Mouse (Mus musculus): ENCODE results near the gene Armc9.
A peak's percentile ranks its signal among the peaks of the same experiment; 100 is the strongest.

Armc9 gene

DNA sequence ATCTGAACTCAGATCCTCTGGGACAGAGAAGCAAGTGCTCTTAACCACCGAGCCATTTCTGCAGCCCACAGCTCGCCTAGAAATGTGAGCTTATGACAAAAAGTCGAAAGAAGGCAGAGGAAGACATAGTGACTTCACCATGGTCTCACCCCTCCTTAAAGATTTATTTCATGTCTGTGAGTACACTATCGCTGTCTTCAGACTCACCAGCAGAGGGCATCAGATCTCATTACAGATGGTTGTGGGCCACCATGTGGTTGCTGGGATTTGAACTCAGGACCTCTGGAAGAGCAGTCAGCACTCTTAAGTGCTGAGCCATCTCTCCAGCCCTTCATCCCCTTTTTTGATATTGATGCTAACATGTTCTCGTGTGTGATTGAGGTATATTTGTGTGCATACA is 20.0 kb downstream of the Armc9 start:
- no peak for DNase-seq (ENCODE audit: low read depth, low spot score)

GRCm38 (mm10) chr1:86176066-86176465 is 21.5 kb downstream of the Armc9 start:
- DNase-seq (ENCODE audit: low read depth, low spot score) = no peak

- DNase-seq (ENCODE audit: low read depth, low spot score) = peak; percentile 70
These were observed 24.1 kb downstream of the Armc9 start for GRCm38 (mm10) chr1:86178462-86179253.

GRCm38 (mm10) chr1:86182004-86182709 is 27.6 kb downstream of the Armc9 start:
- DNase-seq (ENCODE audit: low read depth, low spot score) = no peak

- DNase-seq (ENCODE audit: low read depth, low spot score) = no peak
These were observed 29.1 kb downstream of the Armc9 start for GRCm38 (mm10) chr1:86183577-86184263.

DNA sequence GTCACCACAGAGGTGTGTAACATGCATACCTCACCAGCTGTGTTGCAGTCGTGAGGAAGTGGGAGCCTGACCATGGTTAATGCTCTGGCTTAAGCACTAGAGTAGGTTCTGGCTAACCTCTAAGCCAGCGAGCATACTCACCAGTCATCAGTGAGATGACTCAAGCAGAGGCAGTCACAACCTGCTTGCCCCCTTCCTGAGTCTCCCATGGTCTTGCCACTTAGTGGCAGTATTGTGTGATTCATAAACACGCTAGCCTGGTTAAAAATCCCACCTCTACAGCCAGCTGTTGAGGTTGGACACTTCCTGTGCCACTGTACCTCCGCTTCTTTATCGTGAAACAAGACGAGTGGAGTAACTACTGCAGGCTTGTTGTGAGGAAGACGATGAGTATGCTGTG is 32.2 kb downstream of the Armc9 start:
- no peak for DNase-seq (ENCODE audit: low read depth, low spot score)

- DNase-seq (ENCODE audit: low read depth, low spot score) = no peak
These were observed 33.3 kb downstream of the Armc9 start for GRCm38 (mm10) chr1:86187856-86188255.

GRCm38 (mm10) chr1:86188271-86188670 is 33.7 kb downstream of the Armc9 start:
- no peak for DNase-seq (ENCODE audit: low read depth, low spot score)

DNA sequence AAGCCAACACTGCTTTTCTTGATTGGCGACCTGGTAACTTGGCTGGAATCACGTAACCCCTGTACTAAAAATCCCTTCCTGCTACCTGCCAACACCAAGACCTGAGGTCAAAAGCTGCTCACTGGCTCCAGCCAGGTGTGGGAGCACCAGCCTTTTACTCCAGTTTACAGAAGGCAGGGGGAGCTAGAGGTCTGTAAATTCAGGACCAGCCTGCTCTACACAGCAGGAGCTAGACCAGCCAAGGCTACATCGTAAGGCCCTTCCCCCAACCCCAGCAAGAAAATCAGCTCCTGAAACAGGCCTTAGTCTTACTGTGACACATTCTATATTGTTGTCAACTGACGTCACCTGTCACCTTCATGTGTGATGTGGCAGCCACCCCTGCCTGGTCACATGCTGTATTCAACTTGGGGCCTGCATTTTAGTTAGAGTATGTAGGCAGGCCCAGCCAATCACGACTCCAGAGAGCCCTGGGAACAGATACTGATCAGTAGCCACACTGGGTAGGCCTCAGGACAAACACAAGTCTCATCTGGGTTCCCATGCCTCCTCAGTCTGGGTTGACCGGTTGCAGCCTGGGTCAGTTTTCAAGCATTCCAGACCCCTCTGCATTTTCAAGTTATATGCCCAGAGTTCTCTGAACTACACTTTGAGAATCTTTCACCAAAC is 34.6 kb downstream of the Armc9 start:
- DNase-seq (ENCODE audit: low read depth, low spot score) = no peak

DNA sequence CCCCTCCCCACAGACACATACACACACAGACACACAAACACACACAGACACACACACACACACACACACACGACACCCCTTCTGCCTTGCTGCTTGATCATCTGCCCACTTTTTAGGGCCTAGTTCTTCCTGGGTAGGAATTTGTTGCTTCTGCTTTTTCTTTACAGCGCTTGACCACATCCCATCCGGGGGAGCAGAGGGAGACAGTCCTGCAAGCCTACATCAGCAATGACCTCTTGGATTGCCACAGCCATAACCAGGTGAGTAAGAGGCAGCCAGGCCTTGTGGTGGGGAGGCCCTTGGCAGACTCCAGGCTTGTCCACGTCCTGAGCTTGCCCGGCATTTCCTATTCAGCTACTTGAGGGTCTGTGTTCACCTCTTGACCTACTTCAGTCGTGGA is 36.3 kb downstream of the Armc9 start:
- no peak for DNase-seq (ENCODE audit: low read depth, low spot score)

DNA sequence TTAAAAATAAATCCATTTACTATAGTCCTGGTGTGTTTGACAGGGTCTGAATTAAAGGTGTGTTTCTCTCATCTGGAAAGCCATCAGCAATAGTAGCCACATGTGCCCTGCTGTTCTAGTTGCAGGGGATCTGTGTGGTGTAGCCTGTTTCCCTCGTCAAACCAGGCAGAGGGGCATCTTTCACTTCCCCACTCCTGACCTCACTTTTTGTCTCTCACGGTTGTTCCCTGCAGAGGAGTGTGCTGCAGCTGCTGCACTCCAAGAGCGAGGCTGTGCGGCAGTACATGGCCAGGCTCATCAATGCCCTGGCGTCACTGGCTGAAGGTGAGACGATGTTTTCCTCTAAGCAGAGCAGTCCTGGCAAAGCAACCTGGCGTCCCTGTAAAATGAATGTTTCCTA is 39.5 kb downstream of the Armc9 start:
- no peak for DNase-seq (ENCODE audit: low read depth, low spot score)

GRCm38 (mm10) chr1:86198276-86198675 is 43.7 kb downstream of the Armc9 start:
- DNase-seq (ENCODE audit: low read depth, low spot score) = no peak

DNA sequence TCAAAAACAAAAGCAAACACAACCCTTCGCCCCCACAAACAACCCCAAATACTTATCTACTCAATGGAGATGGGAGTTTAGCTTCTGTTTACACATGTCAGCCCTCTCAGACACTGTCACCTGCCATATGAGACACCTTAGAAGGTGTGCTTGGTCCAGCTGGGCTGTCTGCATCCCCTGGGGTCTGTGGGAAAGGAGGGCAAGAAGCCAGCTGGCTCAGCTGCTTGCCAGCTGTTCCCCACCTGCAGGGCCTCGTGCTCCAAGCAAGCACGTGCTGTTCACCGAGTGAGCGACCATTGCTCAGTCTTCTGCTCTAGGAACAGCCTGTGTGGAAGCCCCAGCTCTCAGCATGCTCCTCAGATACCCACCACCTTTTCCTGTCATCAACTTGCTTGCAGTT is 44.4 kb downstream of the Armc9 start:
- DNase-seq (ENCODE audit: low read depth, low spot score) = no peak

- DNase-seq (ENCODE audit: low read depth, low spot score) = no peak
These were observed 46.7 kb downstream of the Armc9 start for GRCm38 (mm10) chr1:86201312-86201711.

GRCm38 (mm10) chr1:86202617-86203219 is 48.1 kb downstream of the Armc9 start:
- no peak for DNase-seq (ENCODE audit: low read depth, low spot score)

- no peak for DNase-seq (ENCODE audit: low read depth, low spot score)
These were observed 56.1 kb downstream of the Armc9 start for GRCm38 (mm10) chr1:86210676-86211075.

GRCm38 (mm10) chr1:86211498-86211897 is 56.9 kb downstream of the Armc9 start:
- no peak for DNase-seq (ENCODE audit: low read depth, low spot score)

DNA sequence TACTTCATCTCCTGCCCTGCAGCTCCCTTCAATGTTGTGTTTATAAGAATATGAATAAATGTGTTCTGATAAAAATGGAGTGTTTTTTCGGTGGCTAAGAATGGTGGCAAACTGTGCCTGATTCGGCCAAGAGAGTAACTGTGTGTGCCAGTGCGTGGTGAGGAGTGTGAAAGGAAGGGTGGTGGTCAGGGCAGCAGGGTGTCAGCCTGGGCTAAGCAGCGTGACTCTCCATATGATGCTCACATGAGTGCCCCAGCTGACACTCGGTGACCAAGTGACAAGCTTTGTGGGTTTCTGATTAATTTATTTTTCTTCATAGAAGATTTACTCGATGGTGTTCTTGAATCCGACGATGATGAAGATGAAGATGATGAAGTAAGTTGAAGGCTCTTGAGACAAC is 58.2 kb downstream of the Armc9 start:
- DNase-seq (ENCODE audit: low read depth, low spot score) = no peak

DNA sequence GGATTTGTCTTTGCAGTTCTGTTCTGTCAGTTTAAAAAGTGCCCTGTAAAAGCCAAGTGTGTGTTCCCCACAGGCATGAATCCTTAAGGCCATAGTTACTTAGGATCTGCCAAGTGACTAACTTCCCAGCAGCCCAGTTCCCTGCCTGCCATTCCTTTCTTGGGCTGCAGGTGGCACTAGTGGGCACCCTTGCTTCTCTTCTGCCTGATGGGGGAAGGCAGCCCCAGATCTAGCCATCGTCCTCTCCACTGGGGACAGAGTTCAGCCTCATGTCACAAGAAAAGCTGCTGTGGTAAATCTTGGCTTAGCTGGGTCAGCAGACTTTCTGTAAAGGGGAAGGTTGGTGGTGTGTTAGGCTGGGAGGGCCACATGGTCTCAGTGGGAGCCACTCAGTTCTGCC is 59.6 kb downstream of the Armc9 start:
- peak; percentile 58 for DNase-seq (ENCODE audit: low read depth, low spot score)

GRCm38 (mm10) chr1:86215297-86215696 is 60.7 kb downstream of the Armc9 start:
- no peak for DNase-seq (ENCODE audit: low read depth, low spot score)

GRCm38 (mm10) chr1:86216412-86216811 is 61.8 kb downstream of the Armc9 start:
- no peak for DNase-seq (ENCODE audit: low read depth, low spot score)

- DNase-seq (ENCODE audit: low read depth, low spot score) = no peak
These were observed 63.4 kb downstream of the Armc9 start for GRCm38 (mm10) chr1:86217976-86218375.
